Comparison of ENCODE assay signal across 26 mouse cellular contexts in the genomic region with DNA sequence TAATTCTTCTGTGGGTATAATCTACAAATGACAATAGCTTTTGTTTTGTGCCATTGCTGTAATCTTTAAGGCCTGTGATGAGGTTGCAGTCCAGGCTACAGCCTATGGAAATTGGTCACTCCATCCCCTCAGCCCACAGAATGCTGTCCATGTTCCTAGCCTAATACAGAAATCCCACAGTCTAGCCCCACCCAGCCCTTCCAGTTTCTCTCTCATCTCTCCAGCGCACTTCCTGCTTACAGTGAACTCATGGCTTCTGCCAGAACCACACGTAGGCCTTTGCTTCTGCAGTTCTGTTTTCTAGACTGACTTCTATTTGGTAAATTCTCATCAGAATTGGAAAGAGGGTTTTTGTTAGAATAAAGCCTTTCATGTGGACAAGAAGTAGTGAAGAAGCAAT. TPM values are rescaled to one million over a fixed set of nuclear protein-coding genes. Genes with fewer than 3 reads are reported as not detected.
DNase-seq lines count a peak whose midpoint lies in the region; ATAC-seq and TF ChIP-seq lines count a peak whose summit lies in the region.
"Had no signal": no experiment of that assay in that cellular context is flagged by ENCODE, and none has a peak within 500 bp of the region (broad histone marks: within the 10 kb centered on the region; RNA-seq: fewer than 3 reads in every experiment).

No protein-coding gene starts in this region.

- H3K27ac ChIP-seq in liver, adult 2 months (replicated peaks; ENCODE audit: insufficient read depth, low read depth, low read length): no peak overlapping the region
- no peak overlapping the region for H3K27ac ChIP-seq in liver, embryonic 12.5 days
- no peak overlapping the region for H3K27ac ChIP-seq in MEL (ENCODE audit: control insufficient read depth, low read depth, low read length)
- no peak overlapping the region for H3K27ac ChIP-seq in forebrain, embryonic 14.5 days (ENCODE audit: low read depth, low read length)
- H3K27ac ChIP-seq in midbrain, postnatal 0 days (ENCODE audit: low read depth, low read length): no peak overlapping the region
- H3K27ac ChIP-seq: forebrain, embryonic 13.5 days; gastrocnemius, adult 2 months; heart, embryonic 13.5 days; hindbrain, embryonic 12.5 days had no signal

- 62% methylated on average over 2 of the region's 2 CpGs for WGBS in liver, adult 2 months
- 50% methylated on average over 2 of the region's 2 CpGs for WGBS in liver, embryonic 12.5 days (ENCODE audit: insufficient replicate concordance)
- 82% methylated on average over 2 of the region's 2 CpGs for WGBS in forebrain, embryonic 14.5 days
- 80% methylated on average over 2 of the region's 2 CpGs for WGBS in midbrain, postnatal 0 days

- H3K9me3 ChIP-seq in liver, embryonic 12.5 days (replicated peaks): no peaks in the 10 kb centered on the region
- no peaks in the 10 kb centered on the region for H3K9me3 ChIP-seq in MEL (replicated peaks; ENCODE audit: insufficient read depth, low read length)
- H3K9me3 ChIP-seq in forebrain, embryonic 14.5 days (replicated peaks; ENCODE audit: control insufficient read depth, low read length): no peaks in the 10 kb centered on the region
- no peaks in the 10 kb centered on the region for H3K9me3 ChIP-seq in midbrain, postnatal 0 days (ENCODE audit: low read length)
- H3K9me3 ChIP-seq: forebrain, embryonic 13.5 days; heart, embryonic 13.5 days; hindbrain, embryonic 12.5 days had no signal

- no peaks in the 10 kb centered on the region for H3K27me3 ChIP-seq in liver, adult 2 months (ENCODE audit: control insufficient read depth, insufficient read depth, low read length)
- H3K27me3 ChIP-seq in liver, embryonic 12.5 days (replicated peaks): no peaks in the 10 kb centered on the region; the same call in none of the 2 replicates
- no peaks in the 10 kb centered on the region for H3K27me3 ChIP-seq in MEL (ENCODE audit: control insufficient read depth in 1 of 2, insufficient read depth in 2 of 2, low read length in 2 of 2)
- no peaks in the 10 kb centered on the region for H3K27me3 ChIP-seq in forebrain, embryonic 14.5 days (replicated peaks; ENCODE audit: control insufficient read depth, insufficient read depth, low read length)
- no peaks in the 10 kb centered on the region for H3K27me3 ChIP-seq in midbrain, postnatal 0 days (ENCODE audit: insufficient read depth, low read length)
- H3K27me3 ChIP-seq: forebrain, embryonic 13.5 days; hindbrain, embryonic 12.5 days; Patski had no signal

- DNase-seq in liver, adult 2 months (ENCODE audit: extremely low read depth, low read depth, low spot score): peak; percentile 7
- no peak for DNase-seq in MEL (ENCODE audit: low read depth, low spot score)
- DNase-seq in forebrain, embryonic 14.5 days (ENCODE audit: low spot score): no peak
- DNase-seq in midbrain, postnatal 0 days (ENCODE audit: low spot score): no peak
- DNase-seq: adrenal gland, adult 2 months; adrenal gland, postnatal 36 days; cerebellum, adult 11 months; cerebellum, adult 8-10 months; cerebellum, postnatal 14 days; gastrocnemius, adult 2 months; heart, postnatal 36 days had no signal

- no peaks in the 10 kb centered on the region for H3K79me2 ChIP-seq in liver, adult 2 months (ENCODE audit: control insufficient read depth, insufficient read depth, low read length)
- no peaks in the 10 kb centered on the region for H3K79me2 ChIP-seq in MEL (ENCODE audit: control insufficient read depth, insufficient read depth, low read length, poor library complexity)

- no peak for TF ChIP-seq POLR2A in liver, adult 2 months (IDR thresholded peaks at IDR 0.05; ENCODE audit: extremely low read depth, insufficient read depth, low read length)
- no peak for TF ChIP-seq POLR2A in MEL (IDR thresholded peaks at IDR 0.05; ENCODE audit: control insufficient read depth in 1 of 2, insufficient read depth in 1 of 2, low read depth in 1 of 2, low read length in 2 of 2, poor library complexity in 1 of 2)

- TF ChIP-seq EP300 in MEL (IDR thresholded peaks at IDR 0.05; ENCODE audit: low read depth in 1 of 2, low read length in 2 of 2): no peak

- no peak for TF ChIP-seq CTCF in liver, adult 2 months (IDR thresholded peaks at IDR 0.05; ENCODE audit: low read depth, low read length)
- TF ChIP-seq CTCF in MEL (IDR thresholded peaks at IDR 0.05 in 2 of 3, conservative IDR thresholded peaks at IDR 0.05 in 1 of 3; ENCODE audit: control insufficient read depth in 1 of 3, insufficient read depth in 1 of 3, low read depth in 2 of 3, low read length in 3 of 3, poor library complexity in 1 of 3, severe bottlenecking in 1 of 3): no peak
- TF ChIP-seq CTCF in midbrain, postnatal 0 days (IDR thresholded peaks at IDR 0.05): no peak

- H3K4me3 ChIP-seq in liver, adult 2 months (ENCODE audit: insufficient read depth, low read depth, low read length): no peak overlapping the region
- no peak overlapping the region for H3K4me3 ChIP-seq in liver, embryonic 12.5 days
- no peak overlapping the region for H3K4me3 ChIP-seq in MEL (ENCODE audit: control insufficient read depth in 1 of 2, insufficient read depth in 1 of 2, low read depth in 2 of 2, low read length in 2 of 2)
- H3K4me3 ChIP-seq in forebrain, embryonic 14.5 days (ENCODE audit: low read depth, low read length): no peak overlapping the region
- no peak overlapping the region for H3K4me3 ChIP-seq in midbrain, postnatal 0 days (ENCODE audit: low read depth, low read length)
- H3K4me3 ChIP-seq: forebrain, embryonic 13.5 days; gastrocnemius, adult 2 months; heart, embryonic 13.5 days; hindbrain, embryonic 12.5 days had no signal

- TF ChIP-seq RAD21 in MEL (IDR thresholded peaks at IDR 0.05; ENCODE audit: low read depth, low read length): no peak

- H3K4me1 ChIP-seq in liver, adult 2 months (ENCODE audit: control insufficient read depth, insufficient read depth, low read length): no peaks in the 10 kb centered on the region
- peaks cover 7% of the 10 kb centered on the region for H3K4me1 ChIP-seq in liver, embryonic 12.5 days
- peaks cover 5 to 24% of the 10 kb centered on the region in 2 experiments; a peak in 2 of 4 replicates for H3K4me1 ChIP-seq in MEL (ENCODE audit: control insufficient read depth in 1 of 2, insufficient read depth in 2 of 2, low read length in 2 of 2)
- H3K4me1 ChIP-seq in forebrain, embryonic 14.5 days (ENCODE audit: control insufficient read depth, insufficient read depth, low read length): no peaks in the 10 kb centered on the region
- H3K4me1 ChIP-seq in midbrain, postnatal 0 days (ENCODE audit: insufficient read depth, low read length): no peaks in the 10 kb centered on the region
- H3K4me1 ChIP-seq: forebrain, embryonic 13.5 days; heart, embryonic 13.5 days; hindbrain, embryonic 12.5 days had no signal

- H3K9ac ChIP-seq in liver, adult 2 months (ENCODE audit: low read depth, low read length): no peak overlapping the region
- no peak overlapping the region for H3K9ac ChIP-seq in liver, embryonic 12.5 days
- no peak overlapping the region for H3K9ac ChIP-seq in MEL (ENCODE audit: control insufficient read depth, low read depth, low read length, poor library complexity, severe bottlenecking)
- no peak overlapping the region for H3K9ac ChIP-seq in forebrain, embryonic 14.5 days (ENCODE audit: low read length)
- no peak overlapping the region for H3K9ac ChIP-seq in midbrain, postnatal 0 days (replicated peaks; ENCODE audit: low read length, poor library complexity, severe bottlenecking)
- H3K9ac ChIP-seq: forebrain, embryonic 13.5 days; heart, embryonic 13.5 days; hindbrain, embryonic 12.5 days had no signal

- no peak for ATAC-seq in liver, embryonic 12.5 days
- peak; percentile 63 for ATAC-seq in granulocyte monocyte progenitor cell, adult 5-6 weeks (replicated peaks; ENCODE audit: poor library complexity, severe bottlenecking)
- ATAC-seq in megakaryocyte progenitor cell, adult 5-6 weeks (replicated peaks; ENCODE audit: poor library complexity): peak; percentile 30; the same call in 1 of the 2 replicates
- no peak for ATAC-seq in forebrain, embryonic 14.5 days
- ATAC-seq in midbrain, postnatal 0 days (ENCODE audit: low FRiP score): no peak
- ATAC-seq: activated CD4-positive, CD25-positive, alpha-beta regulatory T cell, adult 4 months; forebrain, embryonic 13.5 days; hindbrain, embryonic 16.5 days; inflammation-experienced regulatory T-cells, adult 6 months; Patski had no signal

- H3K4me2 ChIP-seq in liver, embryonic 12.5 days: no peak overlapping the region
- no peak overlapping the region for H3K4me2 ChIP-seq in forebrain, embryonic 14.5 days (ENCODE audit: low read length)
- no peak overlapping the region for H3K4me2 ChIP-seq in midbrain, postnatal 0 days (ENCODE audit: low read depth, low read length, poor library complexity, severe bottlenecking)
- H3K4me2 ChIP-seq: forebrain, embryonic 13.5 days; heart, embryonic 13.5 days; hindbrain, embryonic 12.5 days had no signal

- H3K36me3 ChIP-seq in liver, adult 2 months (ENCODE audit: control insufficient read depth, insufficient read depth, low read length): no peaks in the 10 kb centered on the region
- H3K36me3 ChIP-seq in liver, embryonic 12.5 days: no peaks in the 10 kb centered on the region
- peaks cover 0 to 2% of the 10 kb centered on the region in 2 experiments; a peak in 1 of 4 replicates for H3K36me3 ChIP-seq in MEL (ENCODE audit: control insufficient read depth in 1 of 2, insufficient read depth in 2 of 2, low read length in 2 of 2)
- H3K36me3 ChIP-seq in forebrain, embryonic 14.5 days (ENCODE audit: control insufficient read depth, insufficient read depth, low read length): no peaks in the 10 kb centered on the region
- H3K36me3 ChIP-seq in midbrain, postnatal 0 days (ENCODE audit: insufficient read depth, low read length): no peaks in the 10 kb centered on the region
- H3K36me3 ChIP-seq: heart, embryonic 13.5 days; hindbrain, embryonic 12.5 days had no signal

RNA-seq across cellular contexts. Expression of a gene that starts 9.2 kb away (rescaled TPM):
- 42.4 and 46.7 TPM in 2 replicates for total RNA-seq in liver, adult 2 months (2014; rRNA removed)
- polyA plus RNA-seq in liver, adult 2 months (2012; rRNA removed): 34.2 and 40.3 TPM in 2 replicates
- 134 TPM in 2 replicates for polyA plus RNA-seq in liver, embryonic 12.5 days (2016; fragmentation: Nextera tagmentation; extraction: Ambion mirVana)
- 27.2 and 49.4 TPM in 2 replicates for total RNA-seq in MEL (2012; rRNA removed)
- 10 to 100 TPM in 1 of 2 experiments, not detected in 1; 28.0 TPM for polyA plus RNA-seq in MEL (2012; ENCODE audit: insufficient read depth in 1 of 2, insufficient read length in 2 of 2, low read depth in 1 of 2, low replicate concordance in 2 of 2, missing spikeins in 1 of 2)
- total RNA-seq in granulocyte monocyte progenitor cell, adult 5-6 weeks (2014; fragmentation: Nextera tagmentation): 99.4 and 102 TPM in 2 replicates
- total RNA-seq in granulocyte monocyte progenitor cell, adult 5-6 weeks (2017): 147 and 151 TPM in 2 replicates
- 71.2 and 72.0 TPM in 2 replicates for total RNA-seq in megakaryocyte progenitor cell, adult 5-6 weeks (2015)
- 131 and 167 TPM in 2 replicates for total RNA-seq in megakaryocyte progenitor cell, adult 5-6 weeks (2017)
- 11.0 and 12.4 TPM in 2 replicates for polyA plus RNA-seq in forebrain, embryonic 14.5 days (2014; fragmentation: Nextera tagmentation; extraction: Ambion mirVana)
- 21.9 and 24.9 TPM in 2 replicates for total RNA-seq in midbrain, postnatal 0 days (2014; rRNA removed)
- 23.1 and 23.3 TPM in 2 replicates for polyA plus RNA-seq in midbrain, postnatal 0 days (2015; fragmentation: Nextera tagmentation; extraction: Ambion mirVana)

RNA-seq across cellular contexts. Expression of a gene that starts 21.5 kb away (rescaled TPM):
- not detected in 2 replicates for total RNA-seq in liver, adult 2 months (2014; rRNA removed)
- polyA plus RNA-seq in liver, adult 2 months (2012; rRNA removed): not detected in 2 replicates
- not detected in 2 replicates for polyA plus RNA-seq in liver, embryonic 12.5 days (2016; fragmentation: Nextera tagmentation; extraction: Ambion mirVana)
- not detected in 2 replicates for total RNA-seq in MEL (2012; rRNA removed)
- polyA plus RNA-seq in MEL (2012; ENCODE audit: insufficient read depth in 1 of 2, insufficient read length in 2 of 2, low read depth in 1 of 2, low replicate concordance in 2 of 2, missing spikeins in 1 of 2): not detected
- total RNA-seq in granulocyte monocyte progenitor cell, adult 5-6 weeks (2014; fragmentation: Nextera tagmentation): not detected in 2 replicates
- total RNA-seq in granulocyte monocyte progenitor cell, adult 5-6 weeks (2017): not detected in 2 replicates
- total RNA-seq in megakaryocyte progenitor cell, adult 5-6 weeks (2015): not detected in 2 replicates
- total RNA-seq in megakaryocyte progenitor cell, adult 5-6 weeks (2017): not detected in 2 replicates
- polyA plus RNA-seq in forebrain, embryonic 14.5 days (2014; fragmentation: Nextera tagmentation; extraction: Ambion mirVana): not detected in 2 replicates
- not detected in 2 replicates for total RNA-seq in midbrain, postnatal 0 days (2014; rRNA removed)
- not detected in 2 replicates for polyA plus RNA-seq in midbrain, postnatal 0 days (2015; fragmentation: Nextera tagmentation; extraction: Ambion mirVana)
- total RNA-seq: adrenal gland, adult 2 months; adrenal gland, postnatal 36 days; gastrocnemius, adult 2 months; gastrocnemius, postnatal 4 days; heart, postnatal 36 days had no signal
- polyA plus RNA-seq: activated CD4-positive, CD25-positive, alpha-beta regulatory T cell, adult 4 months; adrenal gland, adult 2 months; brain, embryonic 14.5 days; C2C12; embryonic facial prominence, embryonic 14.5 days; forebrain, embryonic 13.5 days; heart, embryonic 13.5 days; heart, postnatal 0 days; hindbrain, embryonic 12.5 days; hindbrain, embryonic 16.5 days; inflammation-experienced regulatory T-cells, adult 6 months; Patski had no signal

RNA-seq across cellular contexts. Expression of a gene that starts 51.0 kb away (rescaled TPM):
- not detected in 2 replicates for total RNA-seq in liver, adult 2 months (2014; rRNA removed)
- polyA plus RNA-seq in liver, adult 2 months (2012; rRNA removed): not detected in 2 replicates
- polyA plus RNA-seq in liver, embryonic 12.5 days (2016; fragmentation: Nextera tagmentation; extraction: Ambion mirVana): not detected in 2 replicates
- total RNA-seq in MEL (2012; rRNA removed): not detected in 2 replicates
- polyA plus RNA-seq in MEL (2012; ENCODE audit: insufficient read depth in 1 of 2, insufficient read length in 2 of 2, low read depth in 1 of 2, low replicate concordance in 2 of 2, missing spikeins in 1 of 2): not detected
- total RNA-seq in granulocyte monocyte progenitor cell, adult 5-6 weeks (2014; fragmentation: Nextera tagmentation): not detected in 2 replicates
- not detected in 2 replicates for total RNA-seq in granulocyte monocyte progenitor cell, adult 5-6 weeks (2017)
- not detected in 2 replicates for total RNA-seq in megakaryocyte progenitor cell, adult 5-6 weeks (2015)
- not detected in 2 replicates for total RNA-seq in megakaryocyte progenitor cell, adult 5-6 weeks (2017)
- not detected in 2 replicates for polyA plus RNA-seq in forebrain, embryonic 14.5 days (2014; fragmentation: Nextera tagmentation; extraction: Ambion mirVana)
- not detected in 2 replicates for total RNA-seq in midbrain, postnatal 0 days (2014; rRNA removed)
- not detected in 2 replicates for polyA plus RNA-seq in midbrain, postnatal 0 days (2015; fragmentation: Nextera tagmentation; extraction: Ambion mirVana)
- total RNA-seq: adrenal gland, adult 2 months; adrenal gland, postnatal 36 days; gastrocnemius, adult 2 months; gastrocnemius, postnatal 4 days; heart, postnatal 36 days had no signal
- polyA plus RNA-seq: activated CD4-positive, CD25-positive, alpha-beta regulatory T cell, adult 4 months; adrenal gland, adult 2 months; brain, embryonic 14.5 days; C2C12; embryonic facial prominence, embryonic 14.5 days; forebrain, embryonic 13.5 days; heart, embryonic 13.5 days; heart, postnatal 0 days; hindbrain, embryonic 12.5 days; hindbrain, embryonic 16.5 days; inflammation-experienced regulatory T-cells, adult 6 months; Patski had no signal

Comparison
In these comparisons a context has a peak if more than half of its experiments do, and no peak if none do; other contexts are left out.
1. ATAC-seq: peak in granulocyte monocyte progenitor cell, adult 5-6 weeks (single experiment) and megakaryocyte progenitor cell, adult 5-6 weeks (single experiment); none in liver, embryonic 12.5 days (single experiment), forebrain, embryonic 14.5 days (single experiment) and midbrain, postnatal 0 days (single experiment).